Mouse (Mus musculus) heart, adult 2 months (tissue): ENCODE measurements around the gene Gm49320.

Experiments used
- CTCF ChIP-seq: fragments of 200-600 bp; IDR thresholded peaks from 2 replicates; pipeline ENCODE4 v1.8.1; 2022; ENCODE audit warnings: antibody characterized with exemption, mild to moderate bottlenecking, moderate library complexity
- EP300 ChIP-seq: fragments of 200-500 bp; IDR thresholded peaks from 2 replicates; pipeline ENCODE4 v1.6.1; 2011; ENCODE audit warnings: low read depth, low read length, control low read depth; ENCODE audit not compliant: insufficient read depth

GRCm38 (mm10) chr8:4249213-4249612, 10.5 kb downstream of the Gm49320 start:
- no peak for TF ChIP-seq EP300
- TF ChIP-seq CTCF = no peak
